23 mouse cellular contexts compared by ENCODE assay signal in the genomic region with DNA sequence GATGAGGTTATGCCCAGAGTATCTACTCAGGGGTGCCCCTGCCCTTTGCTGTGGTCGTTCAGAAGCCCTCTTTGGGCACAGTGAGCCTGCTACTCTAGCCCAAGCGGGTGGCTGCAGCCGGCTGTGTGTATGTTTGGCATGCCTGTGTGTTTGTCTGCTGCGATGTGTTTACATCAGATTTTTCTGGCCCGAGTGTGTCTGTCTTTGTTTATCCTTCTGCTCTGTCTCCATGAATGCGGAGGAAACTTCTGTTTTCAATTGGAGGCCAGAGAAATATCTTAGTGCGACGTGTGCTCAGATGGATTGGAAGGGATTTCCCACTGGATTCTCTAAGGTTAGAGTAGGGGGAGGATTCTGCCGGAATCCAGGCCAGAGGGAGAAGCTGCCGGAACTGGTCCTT. TPM values are rescaled to one million over a fixed set of nuclear protein-coding genes. Genes with fewer than 3 reads are reported as not detected.
A peak's percentile ranks its signal among the peaks of the same experiment; 100 is the strongest.
DNase-seq lines count a peak whose midpoint lies in the region; ATAC-seq and TF ChIP-seq lines count a peak whose summit lies in the region.
"Had no signal": no experiment of that assay in that cellular context is flagged by ENCODE, and none has a peak within 500 bp of the region (broad histone marks: within the 10 kb centered on the region; RNA-seq: fewer than 3 reads in every experiment).

No protein-coding gene starts in this region.

- peak overlapping the region; percentile 2; the same call in 1 of the 2 replicates for H3K9ac ChIP-seq in intestine, embryonic 16.5 days (ENCODE audit: low read depth, low read length)
- H3K9ac ChIP-seq in lung, postnatal 0 days (replicated peaks; ENCODE audit: low read depth), result no peak overlapping the region
- no peak overlapping the region for H3K9ac ChIP-seq in stomach, embryonic 15.5 days
- H3K9ac ChIP-seq: heart, embryonic 15.5 days had no signal

- intact Hi-C loops in heart, postnatal 25 days (cut with DNase I), result loop anchor here (10.0 kb wide), 1 partner anchor 170 kb away; a partner anchor contains a TSS

- H3K36me3 ChIP-seq in intestine, embryonic 16.5 days (ENCODE audit: control insufficient read depth, insufficient read depth, low read length), result no peaks in the 10 kb centered on the region
- H3K36me3 ChIP-seq in lung, postnatal 0 days (ENCODE audit: insufficient read depth, low read length), result no peaks in the 10 kb centered on the region
- H3K36me3 ChIP-seq in stomach, embryonic 15.5 days, result no peaks in the 10 kb centered on the region
- H3K36me3 ChIP-seq: G1E; heart, embryonic 15.5 days; midbrain, embryonic 10.5 days had no signal

- DNase-seq in adrenal gland, postnatal 14 days, result peak; percentile 1
- DNase-seq in adrenal gland, adult 8-10 months, result no peak
- peak; percentile 73 for DNase-seq in lung, postnatal 0 days (ENCODE audit: low spot score)
- no peak for DNase-seq in thymus, postnatal 0 days (ENCODE audit: low spot score)
- no peak for DNase-seq in cerebellum, adult 9-10 months
- DNase-seq in heart, postnatal 25 days (ENCODE audit: low spot score), result no peak
- DNase-seq: adrenal gland, postnatal 25 days; cerebellum, adult 11-12 months; gastrocnemius, postnatal 25 days; kidney, adult 8-10 months; kidney, postnatal 36 days; retina, postnatal 1 day; thymus, postnatal 36 days had no signal

- ATAC-seq in intestine, embryonic 16.5 days, result peak; percentile 47
- peak; percentile 78 for ATAC-seq in lung, postnatal 0 days
- no peak; the same call in 1 of the 2 replicates for ATAC-seq in stomach, embryonic 15.5 days (ENCODE audit: insufficient read depth, low FRiP score, low read depth)
- ATAC-seq: activated CD4-positive, CD25-positive, alpha-beta regulatory T cell, adult 4 months; CD4-positive, CD25-positive, alpha-beta regulatory T cell, adult 4 months; hindbrain, postnatal 0 days had no signal

- TF ChIP-seq EP300 in lung, postnatal 0 days (IDR thresholded peaks at IDR 0.05), result peak; percentile 79

- 48% methylated on average over 10 of the region's 10 CpGs for WGBS in intestine, embryonic 16.5 days
- 30% methylated on average over 10 of the region's 10 CpGs for WGBS in lung, postnatal 0 days
- 37% methylated on average over 10 of the region's 10 CpGs for WGBS in stomach, embryonic 15.5 days

- H3K4me3 ChIP-seq in intestine, embryonic 16.5 days (ENCODE audit: low read length), result no peak overlapping the region
- no peak overlapping the region for H3K4me3 ChIP-seq in lung, postnatal 0 days (ENCODE audit: low read depth, low read length)
- H3K4me3 ChIP-seq in stomach, embryonic 15.5 days (replicated peaks), result no peak overlapping the region
- H3K4me3 ChIP-seq: heart, embryonic 15.5 days; midbrain, embryonic 10.5 days had no signal

- peaks cover 6% of the 10 kb centered on the region; the same call in 1 of the 2 replicates for H3K4me1 ChIP-seq in intestine, embryonic 16.5 days (ENCODE audit: control insufficient read depth, insufficient read depth, low read length)
- no peaks in the 10 kb centered on the region; the same call in 1 of the 2 replicates for H3K4me1 ChIP-seq in lung, postnatal 0 days (ENCODE audit: insufficient read depth, low read depth, low read length)
- H3K4me1 ChIP-seq in stomach, embryonic 15.5 days, result peaks cover 5% of the 10 kb centered on the region; the same call in 1 of the 2 replicates
- H3K4me1 ChIP-seq: heart, embryonic 15.5 days had no signal

- no peaks in the 10 kb centered on the region for H3K27me3 ChIP-seq in intestine, embryonic 16.5 days (replicated peaks; ENCODE audit: control insufficient read depth, insufficient read depth, low read length)
- no peaks in the 10 kb centered on the region for H3K27me3 ChIP-seq in lung, postnatal 0 days (replicated peaks; ENCODE audit: insufficient read depth, low read length)
- H3K27me3 ChIP-seq in stomach, embryonic 15.5 days (replicated peaks), result no peaks in the 10 kb centered on the region

- H3K9me3 ChIP-seq in intestine, embryonic 16.5 days (ENCODE audit: control insufficient read depth, low read length), result no peaks in the 10 kb centered on the region
- H3K9me3 ChIP-seq in lung, postnatal 0 days (ENCODE audit: low read length), result no peaks in the 10 kb centered on the region
- H3K9me3 ChIP-seq in stomach, embryonic 15.5 days, result no peaks in the 10 kb centered on the region
- H3K9me3 ChIP-seq: G1E; heart, embryonic 15.5 days; midbrain, embryonic 10.5 days had no signal

- peak overlapping the region; percentile 43 for H3K27ac ChIP-seq in intestine, embryonic 16.5 days (ENCODE audit: low read length)
- H3K27ac ChIP-seq in lung, postnatal 0 days (ENCODE audit: low read length), result peak overlapping the region; percentile 23; the same call in 1 of the 2 replicates
- H3K27ac ChIP-seq in stomach, embryonic 15.5 days, result 0 out of 2 replicates have a peak overlapping the region, but pooled peaks have one; percentile 67
- H3K27ac ChIP-seq: heart, embryonic 15.5 days; hindbrain, postnatal 0 days; macrophage; midbrain, embryonic 10.5 days had no signal

- H3K4me2 ChIP-seq in intestine, embryonic 16.5 days (ENCODE audit: low read depth, low read length), result no peak overlapping the region
- H3K4me2 ChIP-seq in lung, postnatal 0 days (replicated peaks; ENCODE audit: low read depth, low read length), result no peak overlapping the region
- no peak overlapping the region for H3K4me2 ChIP-seq in stomach, embryonic 15.5 days
- H3K4me2 ChIP-seq: heart, embryonic 15.5 days; liver, embryonic 11.5 days had no signal

- no peak for TF ChIP-seq CTCF in lung, postnatal 0 days (IDR thresholded peaks at IDR 0.05)

RNA-seq across cellular contexts. Expression of a gene that starts 43.9 kb away (rescaled TPM):
- 47.5 and 49.0 TPM in 2 replicates for total RNA-seq in adrenal gland, postnatal 14 days (2021)
- total RNA-seq in adrenal gland, adult 8-10 months (2022), result 10 to 100 TPM; 21.8 to 45.5 (median 35.2) TPM
- 39.5 TPM in 2 replicates for polyA plus RNA-seq in intestine, embryonic 16.5 days (2015; fragmentation: Nextera tagmentation; extraction: Ambion mirVana)
- 145 and 146 TPM in 2 replicates for polyA plus RNA-seq in lung, postnatal 0 days (2015; fragmentation: Nextera tagmentation; extraction: Ambion mirVana)
- 29.8 and 33.7 TPM in 2 replicates for polyA plus RNA-seq in stomach, embryonic 15.5 days (2015; fragmentation: Nextera tagmentation; extraction: Ambion mirVana)
- 71.6 and 74.7 TPM in 2 replicates for polyA plus RNA-seq in thymus, postnatal 0 days (2015; fragmentation: Nextera tagmentation; extraction: Ambion mirVana)
- 10 to 100 TPM; 39.4 to 56.9 TPM for total RNA-seq in heart, postnatal 25 days (2021)

Comparison
In these comparisons a context has a peak if more than half of its experiments do, and no peak if none do; other contexts are left out.
1. DNase-seq: peak in adrenal gland, postnatal 14 days (single experiment) and lung, postnatal 0 days (single experiment); none in adrenal gland, adult 8-10 months (single experiment), thymus, postnatal 0 days (single experiment), cerebellum, adult 9-10 months (single experiment) and heart, postnatal 25 days (single experiment).
2. Peak in every context shown above with its lines, with median percentiles within 50 percentile points of each other: H3K27ac ChIP-seq.